Mouse (Mus musculus): ENCODE measurements at regions not wholly inside any gene's neighbourhood (a gene's known extent, or its start where the extent isn't known, plus 50 kb on each side); places are given as distances from the start of the nearest gene placed in this dataset.

GRCm38 (mm10) chr4:152719416-152720127 is 241.9 kb upstream of the Kcnab2 start:
- no peaks in the 10 kb centered on the region for H3K4me1 ChIP-seq (replicated peaks; ENCODE audit: low read depth, low read length)
- TF ChIP-seq CTCF (conservative IDR thresholded peaks at IDR 0.05; ENCODE audit: low read length) (no peak), NANOG (IDR thresholded peaks at IDR 0.05; ENCODE audit: borderline replicate concordance, low read length) (no peak), POU5F1 (IDR thresholded peaks at IDR 0.05; ENCODE audit: borderline replicate concordance, low read length) (no peak)
- no peaks in the 10 kb centered on the region for H3K27me3 ChIP-seq (ENCODE audit: insufficient read depth, low read length)
- H3K36me3 ChIP-seq (ENCODE audit: insufficient read depth, low read length) = no peaks in the 10 kb centered on the region
- no peak overlapping the region for H3K4me3 ChIP-seq (replicated peaks; ENCODE audit: low read length)
- H3K9me3 ChIP-seq (ENCODE audit: low read length) = no peaks in the 10 kb centered on the region

GRCm38 (mm10) chr4:152710339-152710738 is 232.7 kb upstream of the Kcnab2 start:
- H3K27me3 ChIP-seq (ENCODE audit: insufficient read depth, low read length) = no peaks in the 10 kb centered on the region
- TF ChIP-seq POU5F1 (IDR thresholded peaks at IDR 0.05; ENCODE audit: borderline replicate concordance, low read length) = no peak
- TF ChIP-seq NANOG (IDR thresholded peaks at IDR 0.05; ENCODE audit: borderline replicate concordance, low read length) = no peak
- no peak for TF ChIP-seq CTCF (conservative IDR thresholded peaks at IDR 0.05; ENCODE audit: low read length)
- H3K36me3 ChIP-seq (ENCODE audit: insufficient read depth, low read length) = no peaks in the 10 kb centered on the region
- no peaks in the 10 kb centered on the region for H3K4me1 ChIP-seq (replicated peaks; ENCODE audit: low read depth, low read length)
- H3K4me3 ChIP-seq (replicated peaks; ENCODE audit: low read length) = no peak overlapping the region
- peaks cover 4% of the 10 kb centered on the region; the same call in 1 of the 2 replicates for H3K9me3 ChIP-seq (ENCODE audit: low read length)

- TF ChIP-seq CTCF (conservative IDR thresholded peaks at IDR 0.05; ENCODE audit: low read length) = peak; percentile 90
- TF ChIP-seq NANOG (IDR thresholded peaks at IDR 0.05; ENCODE audit: borderline replicate concordance, low read length) = no peak
- TF ChIP-seq POU5F1 (IDR thresholded peaks at IDR 0.05; ENCODE audit: borderline replicate concordance, low read length) = no peak
- Histone ChIP-seq H3K27me3 (ENCODE audit: insufficient read depth, low read length) (peaks cover 13% of the 10 kb centered on the region), H3K36me3 (ENCODE audit: insufficient read depth, low read length) (no peaks in the 10 kb centered on the region), H3K4me1 (replicated peaks; ENCODE audit: low read depth, low read length) (peaks cover 16% of the 10 kb centered on the region), H3K9me3 (ENCODE audit: low read length) (no peaks in the 10 kb centered on the region), H3K4me3 (replicated peaks; ENCODE audit: low read length) (no peak overlapping the region)
Measured at GRCm38 (mm10) chr4:152700217-152700616, 222.5 kb upstream of the Kcnab2 start.

GRCm38 (mm10) chr4:152697247-152697960 is 219.7 kb upstream of the Kcnab2 start:
- Histone ChIP-seq H3K36me3 (ENCODE audit: insufficient read depth, low read length) (no peaks in the 10 kb centered on the region), H3K9me3 (ENCODE audit: low read length) (no peaks in the 10 kb centered on the region), H3K27me3 (ENCODE audit: insufficient read depth, low read length) (peaks cover 13% of the 10 kb centered on the region), H3K4me3 (replicated peaks; ENCODE audit: low read length) (no peak overlapping the region), H3K4me1 (replicated peaks; ENCODE audit: low read depth, low read length) (peaks cover 16% of the 10 kb centered on the region)
- TF ChIP-seq CTCF (conservative IDR thresholded peaks at IDR 0.05; ENCODE audit: low read length) (no peak), NANOG (IDR thresholded peaks at IDR 0.05; ENCODE audit: borderline replicate concordance, low read length) (no peak), POU5F1 (IDR thresholded peaks at IDR 0.05; ENCODE audit: borderline replicate concordance, low read length) (no peak)

GRCm38 (mm10) chr4:152691735-152692134 is 214.1 kb upstream of the Kcnab2 start:
- Histone ChIP-seq H3K9me3 (ENCODE audit: low read length) (0 out of 2 replicates have a peak, but pooled peaks cover 4% of the 10 kb centered on the region), H3K4me1 (replicated peaks; ENCODE audit: low read depth, low read length) (no peaks in the 10 kb centered on the region), H3K27me3 (ENCODE audit: insufficient read depth, low read length) (peaks cover 7% of the 10 kb centered on the region), H3K36me3 (ENCODE audit: insufficient read depth, low read length) (no peaks in the 10 kb centered on the region), H3K4me3 (replicated peaks; ENCODE audit: low read length) (no peak overlapping the region)
- TF ChIP-seq NANOG (IDR thresholded peaks at IDR 0.05; ENCODE audit: borderline replicate concordance, low read length) = no peak
- TF ChIP-seq POU5F1 (IDR thresholded peaks at IDR 0.05; ENCODE audit: borderline replicate concordance, low read length) = no peak
- TF ChIP-seq CTCF (conservative IDR thresholded peaks at IDR 0.05; ENCODE audit: low read length) = no peak

- H3K4me3 ChIP-seq (replicated peaks; ENCODE audit: low read length) = no peak overlapping the region
- no peaks in the 10 kb centered on the region for H3K36me3 ChIP-seq (ENCODE audit: insufficient read depth, low read length)
- H3K4me1 ChIP-seq (replicated peaks; ENCODE audit: low read depth, low read length) = no peaks in the 10 kb centered on the region
- H3K27me3 ChIP-seq (ENCODE audit: insufficient read depth, low read length) = peaks cover 7% of the 10 kb centered on the region
- H3K9me3 ChIP-seq (ENCODE audit: low read length) = 0 out of 2 replicates have a peak, but pooled peaks cover 4% of the 10 kb centered on the region
- no peak for TF ChIP-seq NANOG (IDR thresholded peaks at IDR 0.05; ENCODE audit: borderline replicate concordance, low read length)
- no peak for TF ChIP-seq POU5F1 (IDR thresholded peaks at IDR 0.05; ENCODE audit: borderline replicate concordance, low read length)
- no peak for TF ChIP-seq CTCF (conservative IDR thresholded peaks at IDR 0.05; ENCODE audit: low read length)
Measured at GRCm38 (mm10) chr4:152691302-152691701, 213.6 kb upstream of the Kcnab2 start.

- Histone ChIP-seq H3K4me3 (replicated peaks; ENCODE audit: low read length) (no peak overlapping the region), H3K27me3 (ENCODE audit: insufficient read depth, low read length) (peaks cover 7% of the 10 kb centered on the region), H3K4me1 (replicated peaks; ENCODE audit: low read depth, low read length) (no peaks in the 10 kb centered on the region), H3K9me3 (ENCODE audit: low read length) (0 out of 2 replicates have a peak, but pooled peaks cover 4% of the 10 kb centered on the region), H3K36me3 (ENCODE audit: insufficient read depth, low read length) (no peaks in the 10 kb centered on the region)
- TF ChIP-seq CTCF (conservative IDR thresholded peaks at IDR 0.05; ENCODE audit: low read length) (no peak), NANOG (IDR thresholded peaks at IDR 0.05; ENCODE audit: borderline replicate concordance, low read length) (no peak), POU5F1 (IDR thresholded peaks at IDR 0.05; ENCODE audit: borderline replicate concordance, low read length) (no peak)
Measured at GRCm38 (mm10) chr4:152690766-152691165, 213.1 kb upstream of the Kcnab2 start.

GRCm38 (mm10) chr4:152689831-152690230 is 212.2 kb upstream of the Kcnab2 start:
- no peaks in the 10 kb centered on the region for H3K4me1 ChIP-seq (replicated peaks; ENCODE audit: low read depth, low read length)
- H3K27me3 ChIP-seq (ENCODE audit: insufficient read depth, low read length) = peaks cover 7% of the 10 kb centered on the region
- H3K9me3 ChIP-seq (ENCODE audit: low read length) = 0 out of 2 replicates have a peak, but pooled peaks cover 4% of the 10 kb centered on the region
- TF ChIP-seq CTCF (conservative IDR thresholded peaks at IDR 0.05; ENCODE audit: low read length) (peak; percentile 84), NANOG (IDR thresholded peaks at IDR 0.05; ENCODE audit: borderline replicate concordance, low read length) (no peak)
- H3K4me3 ChIP-seq (replicated peaks; ENCODE audit: low read length) = no peak overlapping the region
- no peaks in the 10 kb centered on the region for H3K36me3 ChIP-seq (ENCODE audit: insufficient read depth, low read length)
